Mouse (Mus musculus): Measurements from ENCODE around the gene Slco2b1. TPM values are rescaled to one million over a fixed set of nuclear protein-coding genes. Genes with fewer than 3 reads are reported as not detected.

Gene Slco2b1
- polyA plus RNA-seq, 1 experiment from 2014 or later = 4.0 TPM

DNA sequence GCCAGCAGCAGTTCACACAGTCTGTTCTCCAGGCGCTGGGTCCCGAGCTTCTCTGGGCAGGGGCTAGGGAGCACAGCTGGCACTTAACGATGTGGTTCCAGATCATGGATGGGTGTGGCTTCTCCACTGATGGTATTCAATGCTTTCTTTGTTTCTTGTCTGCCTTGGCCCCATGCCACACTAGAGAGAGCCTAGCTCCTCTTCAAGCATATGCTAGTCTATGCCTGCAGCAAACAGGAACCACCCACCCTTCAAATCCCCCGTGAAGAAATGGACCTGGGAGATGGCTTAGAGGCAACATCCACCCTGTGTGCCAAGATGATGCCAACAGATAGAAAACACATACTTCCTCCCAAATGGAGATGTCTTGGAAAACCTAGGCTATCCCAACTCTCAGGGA is 27.1 kb downstream of the Slco2b1 start:
- Histone ChIP-seq H3K9me3 (replicated peaks; ENCODE audit: control insufficient read depth, low read length) (no peaks in the 10 kb centered on the region), H3K4me3 (replicated peaks; ENCODE audit: low read length) (no peak overlapping the region), H3K4me1 (ENCODE audit: control insufficient read depth, insufficient read depth, low read length) (no peaks in the 10 kb centered on the region), H3K27ac (ENCODE audit: low read length) (no peak overlapping the region), H3K4me2 (ENCODE audit: low read depth, low read length) (no peak overlapping the region), H3K36me3 (ENCODE audit: control insufficient read depth, insufficient read depth, low read length) (no peaks in the 10 kb centered on the region), H3K9ac (ENCODE audit: low read length) (no peak overlapping the region), H3K27me3 (ENCODE audit: control insufficient read depth, insufficient read depth, low read length) (no peaks in the 10 kb centered on the region)
- ATAC-seq (ENCODE audit: insufficient read depth, low FRiP score) = no peak
- WGBS = 62% methylated on average over 4 of the region's 4 CpGs

DNA sequence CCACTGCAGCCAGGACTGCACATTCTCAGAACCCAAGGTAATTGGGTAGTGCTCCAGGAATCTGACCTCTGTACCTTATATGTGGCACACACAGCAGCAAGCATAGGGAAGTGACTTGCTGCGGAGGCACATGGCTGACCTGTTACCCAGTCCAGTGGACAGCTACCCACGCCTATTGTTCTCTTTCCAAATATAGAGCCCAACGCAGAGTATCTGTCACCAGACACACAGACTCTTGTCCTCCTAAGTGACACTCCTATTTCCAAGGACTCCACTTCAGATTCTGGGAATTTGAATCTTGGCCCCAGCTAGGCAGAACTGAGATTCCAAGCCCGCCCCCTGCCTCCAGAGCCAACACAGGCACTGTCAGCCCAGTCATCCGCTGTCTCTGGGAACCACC is 30.4 kb downstream of the Slco2b1 start:
- Histone ChIP-seq H3K27ac (ENCODE audit: low read length) (no peak overlapping the region), H3K27me3 (ENCODE audit: control insufficient read depth, insufficient read depth, low read length) (no peaks in the 10 kb centered on the region), H3K36me3 (ENCODE audit: control insufficient read depth, insufficient read depth, low read length) (no peaks in the 10 kb centered on the region), H3K4me3 (replicated peaks; ENCODE audit: low read length) (no peak overlapping the region), H3K4me1 (ENCODE audit: control insufficient read depth, insufficient read depth, low read length) (no peaks in the 10 kb centered on the region), H3K9me3 (replicated peaks; ENCODE audit: control insufficient read depth, low read length) (no peaks in the 10 kb centered on the region), H3K9ac (ENCODE audit: low read length) (no peak overlapping the region), H3K4me2 (ENCODE audit: low read depth, low read length) (no peak overlapping the region)
- no peak for ATAC-seq (ENCODE audit: insufficient read depth, low FRiP score)
- WGBS = 66% methylated on average over 5 of the region's 5 CpGs

GRCm38 (mm10) chr7:99674890-99675289 is 36.2 kb downstream of the Slco2b1 start:
- 75% methylated on average over 3 of the region's 3 CpGs for WGBS
- no peak overlapping the region for H3K27ac ChIP-seq (ENCODE audit: low read length)
- H3K4me1 ChIP-seq (ENCODE audit: control insufficient read depth, insufficient read depth, low read length) = no peaks in the 10 kb centered on the region
- H3K4me3 ChIP-seq (replicated peaks; ENCODE audit: low read length) = no peak overlapping the region
- no peak overlapping the region for H3K4me2 ChIP-seq (ENCODE audit: low read depth, low read length)
- no peak for ATAC-seq (ENCODE audit: insufficient read depth, low FRiP score)
- no peaks in the 10 kb centered on the region for H3K36me3 ChIP-seq (ENCODE audit: control insufficient read depth, insufficient read depth, low read length)
- H3K27me3 ChIP-seq (ENCODE audit: control insufficient read depth, insufficient read depth, low read length) = no peaks in the 10 kb centered on the region
- no peaks in the 10 kb centered on the region for H3K9me3 ChIP-seq (replicated peaks; ENCODE audit: control insufficient read depth, low read length)
- no peak overlapping the region for H3K9ac ChIP-seq (ENCODE audit: low read length)

DNA sequence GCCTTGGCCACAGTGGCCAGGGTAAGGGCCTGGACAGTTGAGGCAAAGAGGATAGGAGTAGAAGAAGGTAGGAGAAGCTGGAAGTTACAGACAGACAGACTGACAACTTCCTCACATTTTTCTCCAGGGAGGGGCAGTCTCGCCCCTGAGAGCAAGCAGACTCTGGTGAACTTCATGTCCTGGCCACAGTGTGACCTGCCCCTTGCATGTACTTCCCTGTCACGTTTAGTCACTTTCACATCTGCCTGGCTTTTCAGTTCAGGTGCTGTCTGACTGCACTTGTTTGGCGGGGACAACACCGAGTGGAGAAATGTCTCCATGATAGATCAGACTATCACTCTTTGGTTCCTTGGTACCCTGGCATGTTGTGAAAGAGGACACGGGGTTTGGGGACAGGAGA is 36.9 kb downstream of the Slco2b1 start:
- 71% methylated on average over 5 of the region's 5 CpGs for WGBS
- H3K27ac ChIP-seq (ENCODE audit: low read length) = no peak overlapping the region
- no peaks in the 10 kb centered on the region for H3K27me3 ChIP-seq (ENCODE audit: control insufficient read depth, insufficient read depth, low read length)
- no peaks in the 10 kb centered on the region for H3K9me3 ChIP-seq (replicated peaks; ENCODE audit: control insufficient read depth, low read length)
- no peaks in the 10 kb centered on the region for H3K36me3 ChIP-seq (ENCODE audit: control insufficient read depth, insufficient read depth, low read length)
- no peak overlapping the region for H3K4me2 ChIP-seq (ENCODE audit: low read depth, low read length)
- ATAC-seq (ENCODE audit: insufficient read depth, low FRiP score) = no peak
- no peak overlapping the region for H3K4me3 ChIP-seq (replicated peaks; ENCODE audit: low read length)
- no peaks in the 10 kb centered on the region for H3K4me1 ChIP-seq (ENCODE audit: control insufficient read depth, insufficient read depth, low read length)
- H3K9ac ChIP-seq (ENCODE audit: low read length) = no peak overlapping the region

DNA sequence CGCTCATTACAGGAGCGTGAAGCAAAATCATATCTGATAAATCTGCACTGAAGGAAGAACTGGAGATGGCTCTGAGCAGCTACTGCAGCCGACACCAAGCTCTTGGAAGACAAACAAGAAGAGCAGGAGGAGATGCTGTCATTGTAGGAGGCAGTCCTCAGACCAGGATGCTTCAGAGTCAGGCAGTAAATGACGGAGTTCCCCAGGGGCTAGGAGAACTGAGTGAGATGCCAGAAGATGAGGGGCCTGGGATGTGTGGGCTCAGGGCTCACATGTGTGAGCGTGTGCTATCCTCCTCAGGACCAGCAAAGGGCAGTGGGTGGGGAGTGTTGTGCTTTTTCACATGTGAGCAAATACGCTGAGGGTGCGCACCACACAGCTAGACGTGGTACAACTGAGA is 38.0 kb downstream of the Slco2b1 start:
- no peaks in the 10 kb centered on the region for H3K27me3 ChIP-seq (ENCODE audit: control insufficient read depth, insufficient read depth, low read length)
- H3K4me1 ChIP-seq (ENCODE audit: control insufficient read depth, insufficient read depth, low read length) = no peaks in the 10 kb centered on the region
- no peak overlapping the region for H3K4me2 ChIP-seq (ENCODE audit: low read depth, low read length)
- 71% methylated on average over 8 of the region's 8 CpGs for WGBS
- no peak for ATAC-seq (ENCODE audit: insufficient read depth, low FRiP score)
- H3K4me3 ChIP-seq (replicated peaks; ENCODE audit: low read length) = no peak overlapping the region
- no peaks in the 10 kb centered on the region for H3K36me3 ChIP-seq (ENCODE audit: control insufficient read depth, insufficient read depth, low read length)
- no peak overlapping the region for H3K27ac ChIP-seq (ENCODE audit: low read length)
- no peaks in the 10 kb centered on the region for H3K9me3 ChIP-seq (replicated peaks; ENCODE audit: control insufficient read depth, low read length)
- no peak overlapping the region for H3K9ac ChIP-seq (ENCODE audit: low read length)

GRCm38 (mm10) chr7:99671544-99672435 is 39.4 kb downstream of the Slco2b1 start:
- 71% methylated on average over 9 of the region's 9 CpGs for WGBS
- H3K27me3 ChIP-seq (ENCODE audit: control insufficient read depth, insufficient read depth, low read length) = no peaks in the 10 kb centered on the region
- H3K9me3 ChIP-seq (replicated peaks; ENCODE audit: control insufficient read depth, low read length) = no peaks in the 10 kb centered on the region
- no peak overlapping the region for H3K27ac ChIP-seq (ENCODE audit: low read length)
- no peaks in the 10 kb centered on the region for H3K4me1 ChIP-seq (ENCODE audit: control insufficient read depth, insufficient read depth, low read length)
- no peaks in the 10 kb centered on the region for H3K36me3 ChIP-seq (ENCODE audit: control insufficient read depth, insufficient read depth, low read length)
- no peak overlapping the region for H3K9ac ChIP-seq (ENCODE audit: low read length)
- no peak overlapping the region for H3K4me3 ChIP-seq (replicated peaks; ENCODE audit: low read length)
- no peak for ATAC-seq (ENCODE audit: insufficient read depth, low FRiP score)
- H3K4me2 ChIP-seq (ENCODE audit: low read depth, low read length) = no peak overlapping the region

- no peak for ATAC-seq (ENCODE audit: insufficient read depth, low FRiP score)
- H3K9me3 ChIP-seq (replicated peaks; ENCODE audit: control insufficient read depth, low read length) = no peaks in the 10 kb centered on the region
- no peak overlapping the region for H3K4me3 ChIP-seq (replicated peaks; ENCODE audit: low read length)
- no peak overlapping the region for H3K4me2 ChIP-seq (ENCODE audit: low read depth, low read length)
- no peak overlapping the region for H3K9ac ChIP-seq (ENCODE audit: low read length)
- no peaks in the 10 kb centered on the region for H3K36me3 ChIP-seq (ENCODE audit: control insufficient read depth, insufficient read depth, low read length)
- WGBS = 76% methylated on average over 4 of the region's 4 CpGs
- no peaks in the 10 kb centered on the region for H3K4me1 ChIP-seq (ENCODE audit: control insufficient read depth, insufficient read depth, low read length)
- no peaks in the 10 kb centered on the region for H3K27me3 ChIP-seq (ENCODE audit: control insufficient read depth, insufficient read depth, low read length)
- H3K27ac ChIP-seq (ENCODE audit: low read length) = no peak overlapping the region
Observed at GRCm38 (mm10) chr7:99670915-99671314, 40.2 kb downstream of the Slco2b1 start.

- ATAC-seq (ENCODE audit: insufficient read depth, low FRiP score) = no peak
- 41% methylated on average over 4 of the region's 4 CpGs for WGBS
Observed at GRCm38 (mm10) chr7:99668802-99669201, 42.3 kb downstream of the Slco2b1 start.

GRCm38 (mm10) chr7:99667096-99667495 is 44.0 kb downstream of the Slco2b1 start:
- 72% methylated on average over 16 of the region's 16 CpGs for WGBS
- no peak for ATAC-seq (ENCODE audit: insufficient read depth, low FRiP score)
- H3K4me1 ChIP-seq (ENCODE audit: control insufficient read depth, insufficient read depth, low read length) = peaks cover 16% of the 10 kb centered on the region

More at GRCm38 (mm10) chr7:99668802-99669201, 42.3 kb downstream of the Slco2b1 start:
- Histone ChIP-seq H3K4me2 (ENCODE audit: low read depth, low read length) (no peak overlapping the region), H3K9me3 (replicated peaks; ENCODE audit: control insufficient read depth, low read length) (no peaks in the 10 kb centered on the region), H3K36me3 (ENCODE audit: control insufficient read depth, insufficient read depth, low read length) (no peaks in the 10 kb centered on the region), H3K9ac (ENCODE audit: low read length) (no peak overlapping the region), H3K4me3 (replicated peaks; ENCODE audit: low read length) (no peak overlapping the region), H3K27ac (ENCODE audit: low read length) (no peak overlapping the region), H3K4me1 (ENCODE audit: control insufficient read depth, insufficient read depth, low read length) (peaks cover 16% of the 10 kb centered on the region), H3K27me3 (ENCODE audit: control insufficient read depth, insufficient read depth, low read length) (no peaks in the 10 kb centered on the region)

More at GRCm38 (mm10) chr7:99667096-99667495, 44.0 kb downstream of the Slco2b1 start:
- H3K4me2 ChIP-seq (ENCODE audit: low read depth, low read length) = no peak overlapping the region
- no peak overlapping the region for H3K4me3 ChIP-seq (replicated peaks; ENCODE audit: low read length)
- H3K9me3 ChIP-seq (replicated peaks; ENCODE audit: control insufficient read depth, low read length) = no peaks in the 10 kb centered on the region
- H3K27ac ChIP-seq (ENCODE audit: low read length) = no peak overlapping the region
- H3K9ac ChIP-seq (ENCODE audit: low read length) = no peak overlapping the region
- no peaks in the 10 kb centered on the region for H3K27me3 ChIP-seq (ENCODE audit: control insufficient read depth, insufficient read depth, low read length)
- no peaks in the 10 kb centered on the region for H3K36me3 ChIP-seq (ENCODE audit: control insufficient read depth, insufficient read depth, low read length)

All from stomach, embryonic 16.5 days (tissue).